Mouse (Mus musculus): ENCODE data around the gene Rbm12. TPM values are rescaled to one million over a fixed set of nuclear protein-coding genes. Genes with fewer than 3 reads are reported as not detected.
A peak's percentile ranks its signal among the peaks of the same experiment; 100 is the strongest.

Gene Rbm12
- polyA plus RNA-seq, 1 experiment, result 9.2 TPM

GRCm38 (mm10) chr2:156110627-156111357 is 986 bp downstream of the Rbm12 start:
- Histone ChIP-seq H3K27ac (ENCODE audit: insufficient read depth, low read length) (0 out of 2 replicates have a peak overlapping the region, but pooled peaks have one; percentile 88), H3K27me3 (ENCODE audit: control insufficient read depth, insufficient read depth, low read length) (no peaks in the 10 kb centered on the region), H3K4me1 (ENCODE audit: control insufficient read depth, insufficient read depth, low read length) (no peaks in the 10 kb centered on the region; the same call in 1 of the 2 replicates), H3K4me3 (replicated peaks; ENCODE audit: insufficient read depth, low read depth, low read length) (peak overlapping the region; percentile 83)
- under 1% methylated on average over 16 of the region's 16 CpGs for WGBS
- TF ChIP-seq CTCF (IDR thresholded peaks at IDR 0.05; ENCODE audit: borderline replicate concordance, insufficient read depth, low read depth, low read length) (no peak), POLR2A (IDR thresholded peaks at IDR 0.05; ENCODE audit: borderline replicate concordance, insufficient read depth, low read length) (no peak)
- peak; percentile 16 to 37 for DNase-seq

DNA sequence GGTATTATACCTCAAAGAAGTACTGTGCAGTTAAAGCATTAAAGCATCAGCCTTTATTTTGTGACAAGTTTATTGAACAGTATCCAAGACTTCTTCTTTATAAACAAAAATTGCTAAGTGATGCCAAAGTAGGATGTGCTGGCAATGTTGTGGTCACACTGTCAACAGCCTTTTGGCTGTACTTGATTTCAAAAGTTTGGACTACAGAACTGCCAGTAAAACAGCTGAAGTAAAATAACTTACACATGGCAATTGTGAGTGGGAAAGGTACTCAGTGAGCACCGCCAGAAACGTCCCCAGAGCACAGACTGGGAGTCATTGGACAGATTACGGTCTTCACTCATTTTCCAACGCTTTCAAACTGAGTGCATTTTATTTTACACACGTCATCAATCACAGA is 19.9 kb downstream of the Rbm12 start:
- WGBS, result 60% methylated on average over 5 of the region's 5 CpGs
- TF ChIP-seq CTCF (IDR thresholded peaks at IDR 0.05; ENCODE audit: borderline replicate concordance, insufficient read depth, low read depth, low read length) (no peak), POLR2A (IDR thresholded peaks at IDR 0.05; ENCODE audit: borderline replicate concordance, insufficient read depth, low read length) (no peak)
- Histone ChIP-seq H3K27me3 (ENCODE audit: control insufficient read depth, insufficient read depth, low read length) (no peaks in the 10 kb centered on the region), H3K27ac (ENCODE audit: insufficient read depth, low read length) (no peak overlapping the region), H3K4me3 (replicated peaks; ENCODE audit: insufficient read depth, low read depth, low read length) (no peak overlapping the region), H3K4me1 (ENCODE audit: control insufficient read depth, insufficient read depth, low read length) (peaks cover 12% of the 10 kb centered on the region)
- peak in 1 of 2 experiments; percentile 5 for DNase-seq

- H3K27ac ChIP-seq (ENCODE audit: insufficient read depth, low read length), result no peak overlapping the region
- no peak overlapping the region for H3K4me3 ChIP-seq (replicated peaks; ENCODE audit: insufficient read depth, low read depth, low read length)
- DNase-seq, result peak in 1 of 2 experiments; percentile 2
- no peaks in the 10 kb centered on the region for H3K27me3 ChIP-seq (ENCODE audit: control insufficient read depth, insufficient read depth, low read length)
- H3K4me1 ChIP-seq (ENCODE audit: control insufficient read depth, insufficient read depth, low read length), result peaks cover 12% of the 10 kb centered on the region
- TF ChIP-seq POLR2A (IDR thresholded peaks at IDR 0.05; ENCODE audit: borderline replicate concordance, insufficient read depth, low read length) (no peak), CTCF (IDR thresholded peaks at IDR 0.05; ENCODE audit: borderline replicate concordance, insufficient read depth, low read depth, low read length) (no peak)
- WGBS, result 22% methylated on average over 1 of the region's 1 CpGs
Observed at GRCm38 (mm10) chr2:156089799-156090198, 22.0 kb downstream of the Rbm12 start.

GRCm38 (mm10) chr2:156087391-156088110 is 24.2 kb downstream of the Rbm12 start:
- no peak for DNase-seq
- 85% methylated on average over 7 of the region's 7 CpGs for WGBS
- TF ChIP-seq CTCF (IDR thresholded peaks at IDR 0.05; ENCODE audit: borderline replicate concordance, insufficient read depth, low read depth, low read length), result no peak
- no peak for TF ChIP-seq POLR2A (IDR thresholded peaks at IDR 0.05; ENCODE audit: borderline replicate concordance, insufficient read depth, low read length)
- Histone ChIP-seq H3K27ac (ENCODE audit: insufficient read depth, low read length) (no peak overlapping the region), H3K4me3 (replicated peaks; ENCODE audit: insufficient read depth, low read depth, low read length) (no peak overlapping the region), H3K4me1 (ENCODE audit: control insufficient read depth, insufficient read depth, low read length) (peaks cover 12% of the 10 kb centered on the region), H3K27me3 (ENCODE audit: control insufficient read depth, insufficient read depth, low read length) (no peaks in the 10 kb centered on the region)

- WGBS, result 85% methylated on average over 3 of the region's 3 CpGs
- TF ChIP-seq POLR2A (IDR thresholded peaks at IDR 0.05; ENCODE audit: borderline replicate concordance, insufficient read depth, low read length) (no peak), CTCF (IDR thresholded peaks at IDR 0.05; ENCODE audit: borderline replicate concordance, insufficient read depth, low read depth, low read length) (no peak)
- Histone ChIP-seq H3K27me3 (ENCODE audit: control insufficient read depth, insufficient read depth, low read length) (no peaks in the 10 kb centered on the region), H3K27ac (ENCODE audit: insufficient read depth, low read length) (no peak overlapping the region), H3K4me1 (ENCODE audit: control insufficient read depth, insufficient read depth, low read length) (peaks cover 15% of the 10 kb centered on the region), H3K4me3 (replicated peaks; ENCODE audit: insufficient read depth, low read depth, low read length) (no peak overlapping the region)
- no peak for DNase-seq
Observed at GRCm38 (mm10) chr2:156084541-156084940, 27.2 kb downstream of the Rbm12 start.

DNA sequence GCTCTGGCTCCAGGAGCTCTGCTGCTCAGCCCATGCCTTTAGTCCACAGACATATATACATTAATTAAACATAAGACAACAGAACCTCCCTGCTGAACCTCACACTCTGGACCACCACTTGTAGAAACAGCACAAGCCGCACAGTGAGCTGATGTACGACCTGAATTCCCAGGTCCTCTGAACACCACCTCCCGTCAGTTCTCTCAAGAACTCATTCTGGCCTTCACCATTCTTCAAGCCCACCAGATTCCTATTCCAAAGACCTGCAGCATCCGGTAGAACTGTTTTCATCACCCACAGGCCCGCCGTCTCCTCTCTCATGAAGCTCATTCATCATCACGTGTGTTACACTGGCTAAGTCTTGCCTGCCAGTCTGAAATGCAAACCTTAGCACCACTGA is 31.4 kb downstream of the Rbm12 start:
- DNase-seq, result no peak
- 86% methylated on average over 7 of the region's 7 CpGs for WGBS
- Histone ChIP-seq H3K4me1 (ENCODE audit: control insufficient read depth, insufficient read depth, low read length) (peaks cover 34% of the 10 kb centered on the region), H3K27me3 (ENCODE audit: control insufficient read depth, insufficient read depth, low read length) (no peaks in the 10 kb centered on the region), H3K27ac (ENCODE audit: insufficient read depth, low read length) (peak overlapping the region; percentile 48), H3K4me3 (replicated peaks; ENCODE audit: insufficient read depth, low read depth, low read length) (no peak overlapping the region)
- no peak for TF ChIP-seq CTCF (IDR thresholded peaks at IDR 0.05; ENCODE audit: borderline replicate concordance, insufficient read depth, low read depth, low read length)

GRCm38 (mm10) chr2:156079674-156080073 is 32.1 kb downstream of the Rbm12 start:
- peak; percentile 47 to 75 for DNase-seq
- TF ChIP-seq POLR2A (IDR thresholded peaks at IDR 0.05; ENCODE audit: borderline replicate concordance, insufficient read depth, low read length) (no peak), CTCF (IDR thresholded peaks at IDR 0.05; ENCODE audit: borderline replicate concordance, insufficient read depth, low read depth, low read length) (no peak)
- Histone ChIP-seq H3K27me3 (ENCODE audit: control insufficient read depth, insufficient read depth, low read length) (no peaks in the 10 kb centered on the region), H3K4me1 (ENCODE audit: control insufficient read depth, insufficient read depth, low read length) (peaks cover 34% of the 10 kb centered on the region), H3K27ac (ENCODE audit: insufficient read depth, low read length) (peak overlapping the region; percentile 48), H3K4me3 (replicated peaks; ENCODE audit: insufficient read depth, low read depth, low read length) (no peak overlapping the region)
- 25% methylated on average over 4 of the region's 4 CpGs for WGBS

DNA sequence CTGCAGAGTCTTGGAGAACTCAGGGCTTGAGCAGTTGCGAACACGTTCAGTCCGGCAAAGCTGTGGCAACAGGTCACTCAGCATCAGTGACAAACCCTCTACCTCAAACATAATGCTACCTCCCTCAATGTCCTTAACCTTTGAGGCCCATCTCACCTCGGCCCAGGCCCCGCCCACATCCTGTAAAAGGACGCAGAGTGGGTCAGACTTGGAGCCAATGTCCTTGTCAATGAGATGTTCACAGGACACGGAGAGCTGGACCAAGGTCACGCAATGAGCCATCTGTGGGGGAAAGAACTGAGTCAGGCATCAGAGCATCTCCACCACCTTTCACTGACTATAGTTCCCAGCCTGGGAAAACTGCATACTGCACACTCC is 32.6 kb downstream of the Rbm12 start:
- Histone ChIP-seq H3K27ac (ENCODE audit: insufficient read depth, low read length) (no peak overlapping the region), H3K27me3 (ENCODE audit: control insufficient read depth, insufficient read depth, low read length) (no peaks in the 10 kb centered on the region), H3K4me1 (ENCODE audit: control insufficient read depth, insufficient read depth, low read length) (peaks cover 34% of the 10 kb centered on the region), H3K4me3 (replicated peaks; ENCODE audit: insufficient read depth, low read depth, low read length) (no peak overlapping the region)
- no peak for DNase-seq
- TF ChIP-seq CTCF (IDR thresholded peaks at IDR 0.05; ENCODE audit: borderline replicate concordance, insufficient read depth, low read depth, low read length) (no peak), POLR2A (IDR thresholded peaks at IDR 0.05; ENCODE audit: borderline replicate concordance, insufficient read depth, low read length) (no peak)
- WGBS, result 70% methylated on average over 8 of the region's 8 CpGs
